Mouse (Mus musculus): ENCODE measurements around the gene Hist1h4k.

GRCm38 (mm10) chr13:21751827-21752226, 1.5 kb upstream of the Hist1h4k start:
- no peak for TF ChIP-seq POLR2A (IDR thresholded peaks at IDR 0.05; ENCODE audit: insufficient read depth, low read depth, low read length)
- no peak for TF ChIP-seq CTCF (IDR thresholded peaks at IDR 0.05)
- TF ChIP-seq EP300 (IDR thresholded peaks at IDR 0.05; ENCODE audit: insufficient read depth, low read depth, low read length) = no peak
